Mouse (Mus musculus) right cerebral cortex, postnatal 25 days (tissue): Measurements from ENCODE around the gene Zfp689.
"Not testable (repeated sequence)": the region's sequence is repeated elsewhere in the genome, so short reads cannot be mapped to it uniquely, and the experiment has no call there.

ENCODE experiments used
- DNase-seq: peaks from one replicate; pipeline ENCODE4 v3.0.0; 2022

Zfp689 gene

DNA sequence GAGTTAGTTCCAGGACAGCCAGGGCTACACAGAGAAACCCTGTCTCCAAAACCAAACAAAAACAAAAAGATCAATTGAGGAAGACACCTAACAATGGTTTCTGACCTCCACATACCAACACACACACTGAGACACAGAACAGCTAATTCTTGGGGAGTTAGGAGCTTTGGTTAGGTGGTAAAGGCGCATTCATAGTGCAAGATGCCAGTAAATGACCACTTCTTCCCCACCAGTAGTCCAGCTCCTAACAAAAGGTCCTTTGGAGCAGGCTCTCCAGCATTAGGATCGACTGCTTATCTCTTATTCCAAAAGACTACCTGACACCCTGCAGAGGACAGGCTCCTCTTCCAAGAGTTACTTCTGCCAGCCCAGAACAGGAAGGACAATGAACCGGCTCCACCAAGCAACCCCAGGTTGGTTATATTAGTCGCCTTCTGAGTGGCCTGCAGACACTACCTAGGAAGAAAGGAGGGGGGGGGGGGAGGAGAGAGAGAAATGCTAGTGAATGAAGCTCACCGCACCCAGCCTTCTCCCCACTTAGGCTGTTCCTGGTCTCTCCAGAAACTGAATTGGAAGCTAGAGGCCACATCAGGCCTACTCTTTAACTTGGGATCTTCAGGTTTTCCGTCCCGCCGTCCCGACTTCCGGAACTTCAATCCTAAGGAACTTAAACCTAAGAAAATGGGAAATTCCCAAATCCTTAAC is 21.2 kb upstream of the Zfp689 start:
- no peak for DNase-seq

DNA sequence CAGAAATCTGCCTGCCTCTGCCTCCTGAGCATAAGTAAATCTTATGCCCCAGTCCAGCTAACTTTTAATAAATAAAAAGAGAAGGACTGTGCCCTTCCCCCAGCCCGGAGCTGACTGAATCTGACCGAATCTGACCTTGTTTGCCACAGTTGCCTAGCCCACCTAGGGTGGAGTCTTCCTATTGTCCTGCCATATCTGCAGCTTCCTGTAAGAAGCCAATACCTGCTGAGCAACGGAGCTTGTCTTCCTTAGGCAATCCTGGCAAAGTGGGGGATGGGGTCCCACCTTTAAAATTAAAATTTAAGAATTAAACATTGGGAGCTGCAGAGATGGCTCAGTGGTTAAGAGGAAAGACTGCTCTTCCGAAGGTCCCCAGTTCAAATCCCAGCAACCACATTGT is 17.6 kb upstream of the Zfp689 start:
- DNase-seq: no peak

DNA sequence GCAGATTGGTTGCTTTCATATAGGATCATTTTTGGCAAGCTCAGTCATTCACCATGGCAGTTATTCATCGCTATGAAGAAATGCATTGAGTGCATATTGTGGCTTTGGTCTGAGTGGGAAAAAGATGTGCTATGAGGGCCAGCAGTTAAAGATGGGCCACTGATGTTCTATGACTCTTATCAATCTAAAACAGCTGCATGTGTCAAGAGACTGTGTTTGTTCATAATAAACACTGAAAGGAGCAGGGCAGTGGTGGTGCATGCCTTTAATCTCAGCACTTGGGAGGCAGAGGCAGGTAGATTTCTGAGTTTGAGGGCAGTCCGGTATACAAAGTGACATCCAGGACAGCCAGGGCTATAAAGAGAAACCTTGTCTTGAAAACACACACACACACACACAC is 16.7 kb upstream of the Zfp689 start:
- DNase-seq: not testable (repeated sequence)

DNA sequence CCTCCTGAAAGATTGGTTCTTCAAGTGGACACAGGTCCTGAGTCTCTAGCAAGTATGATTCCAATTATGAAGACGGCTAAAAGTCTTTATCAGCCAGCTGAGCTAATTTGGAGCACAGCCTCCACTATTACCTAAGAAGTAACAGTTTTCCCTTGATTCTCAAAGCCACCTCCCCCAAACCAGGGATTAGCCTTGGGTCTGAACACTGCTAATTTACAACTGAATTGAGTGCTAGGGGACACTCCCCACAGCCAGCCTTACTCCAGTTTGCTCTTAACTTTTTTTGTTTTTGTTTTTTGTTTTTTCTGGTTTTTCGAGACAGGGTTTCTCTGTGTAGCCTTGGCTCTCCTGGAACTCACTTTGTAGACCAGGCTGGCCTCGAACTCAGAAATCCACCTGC is 16.2 kb upstream of the Zfp689 start:
- DNase-seq: no peak

DNA sequence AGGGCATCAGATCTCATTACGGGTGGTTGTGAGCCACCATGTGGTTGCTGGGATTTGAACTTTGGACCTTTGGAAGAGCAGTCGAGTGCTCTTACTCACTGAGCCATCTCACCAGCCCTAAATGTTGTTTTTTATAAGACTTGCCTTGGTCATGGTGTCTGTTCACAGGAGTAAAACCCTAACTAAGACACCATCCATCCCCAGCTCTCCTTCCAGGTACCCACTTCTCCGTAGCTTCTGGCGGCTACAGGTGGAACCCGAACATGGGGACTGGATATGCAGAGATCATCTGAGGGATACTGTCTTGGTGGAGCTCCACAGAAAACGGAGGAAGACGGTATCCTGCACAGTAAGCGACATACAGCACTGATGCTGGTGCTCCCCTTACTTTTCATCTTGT is 10.4 kb upstream of the Zfp689 start, which contains the start of gene Prr14:
TSS of gene Prr14 (plus strand) at position 301 of the 400 bp plus-strand sequence.
- DNase-seq: not testable (repeated sequence)

DNA sequence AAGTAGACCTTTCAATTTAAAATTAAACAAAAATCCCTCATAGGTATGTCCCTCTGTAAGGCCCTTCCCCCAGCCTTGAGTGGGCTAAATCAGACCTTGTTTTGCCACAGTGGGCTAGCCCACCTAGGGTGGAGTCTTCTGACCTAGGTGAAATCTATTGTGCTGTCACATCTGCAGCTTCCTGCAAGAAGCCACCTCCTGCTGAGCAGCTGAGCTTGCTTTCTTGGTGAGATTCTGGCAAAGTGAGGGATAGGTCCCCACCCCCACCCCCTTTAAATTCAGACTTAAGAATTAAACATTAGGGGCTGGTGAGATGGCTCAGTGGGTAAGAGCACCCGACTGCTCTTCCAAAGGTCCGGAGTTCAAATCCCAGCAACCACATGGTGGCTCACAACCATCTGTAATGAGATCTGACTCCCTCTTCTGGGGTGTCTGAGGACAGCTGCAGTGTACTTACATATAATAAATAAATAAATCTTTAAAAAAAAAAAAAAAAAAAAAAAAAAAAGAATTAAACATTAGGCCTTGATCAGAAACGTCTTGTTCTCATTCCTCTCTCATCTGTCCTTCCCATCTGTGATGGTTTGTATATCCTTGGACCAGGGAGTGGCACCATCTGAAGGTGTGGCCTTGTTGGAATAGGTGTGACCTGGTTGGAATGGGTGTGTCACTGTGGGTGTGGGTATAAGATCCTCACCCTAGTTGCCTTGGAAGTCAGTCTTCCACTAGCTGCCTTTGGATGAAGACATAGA is 9.6 kb upstream of the Zfp689 start:
- DNase-seq: not testable (repeated sequence)

DNA sequence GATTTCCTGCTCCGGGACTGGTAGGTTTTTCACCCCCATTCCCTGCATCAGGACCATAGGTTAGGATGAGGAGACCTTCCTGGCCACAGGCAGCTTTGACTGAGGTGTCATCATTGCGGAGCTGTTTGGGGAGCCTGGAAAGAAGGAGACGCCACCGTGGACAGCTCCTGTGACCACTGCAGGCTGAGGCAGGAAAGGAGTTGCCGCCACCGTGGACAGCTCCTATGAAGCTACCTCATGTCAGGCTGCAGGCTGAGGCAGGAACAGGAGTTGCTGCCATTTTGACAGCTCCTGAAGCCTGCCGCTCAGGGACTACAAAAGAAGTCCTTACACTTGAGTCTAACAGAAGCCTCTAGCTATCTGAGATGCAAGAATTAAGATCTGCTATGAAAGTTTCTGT is 5.9 kb upstream of the Zfp689 start:
- no peak for DNase-seq

DNA sequence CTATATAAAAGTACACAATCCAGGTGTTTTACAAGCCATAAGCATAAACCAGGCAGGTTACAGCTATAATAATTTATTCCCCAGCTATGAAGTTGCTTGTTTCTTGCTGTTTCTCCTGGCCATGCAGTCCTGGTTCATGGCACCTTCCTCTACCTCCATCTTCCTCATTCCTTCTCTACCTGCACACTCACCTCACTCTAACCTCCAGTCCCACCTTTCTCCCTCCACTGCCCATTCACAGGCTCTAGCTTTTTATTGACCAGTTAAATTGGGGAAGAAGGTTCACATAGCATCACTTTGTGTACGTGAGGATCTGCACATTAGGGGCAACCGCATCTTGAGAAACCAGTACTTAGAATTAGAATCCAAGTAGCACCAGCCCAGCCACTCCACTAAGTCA is 4.1 kb upstream of the Zfp689 start:
- DNase-seq: no peak

DNA sequence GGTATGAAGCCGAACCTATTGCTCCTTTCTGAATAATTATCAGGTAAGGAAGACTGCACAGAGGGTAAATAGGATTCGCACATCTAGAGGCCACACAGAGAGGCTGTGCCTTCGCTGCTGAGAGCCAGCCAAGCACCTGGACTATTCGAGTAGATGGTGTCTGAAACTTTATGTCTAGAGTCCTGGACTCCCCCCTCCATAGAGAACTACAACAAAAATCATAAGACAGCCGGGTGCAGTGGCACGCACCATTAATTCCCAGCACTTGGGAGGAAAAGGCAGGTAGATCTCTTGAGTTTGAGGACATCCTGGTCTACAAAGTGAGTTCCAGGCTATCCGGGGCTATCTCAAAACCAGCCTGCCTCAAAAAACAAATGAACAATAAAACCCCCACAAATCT is 1.0 kb upstream of the Zfp689 start:
- DNase-seq: no peak

DNA sequence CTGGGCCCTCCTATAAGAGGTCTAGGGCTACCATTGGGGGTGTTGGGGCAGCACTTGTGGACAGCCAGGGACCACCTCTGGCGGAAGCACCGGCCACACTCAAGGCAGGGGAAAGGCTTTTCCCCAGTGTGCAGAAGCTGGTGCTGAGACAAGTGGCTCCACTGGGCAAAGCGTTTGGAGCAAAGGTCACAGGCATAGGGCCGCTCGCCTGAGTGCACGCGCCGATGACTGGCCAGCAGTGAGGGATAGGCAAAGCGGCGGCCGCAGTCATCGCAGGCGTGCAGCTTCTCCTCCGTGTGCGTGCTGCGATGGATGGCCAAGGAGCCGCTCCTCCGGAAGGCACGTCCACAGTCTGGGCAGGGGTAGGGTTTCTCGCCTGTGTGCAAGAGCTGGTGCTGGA is 5.0 kb downstream of the Zfp689 start:
- no peak for DNase-seq

DNA sequence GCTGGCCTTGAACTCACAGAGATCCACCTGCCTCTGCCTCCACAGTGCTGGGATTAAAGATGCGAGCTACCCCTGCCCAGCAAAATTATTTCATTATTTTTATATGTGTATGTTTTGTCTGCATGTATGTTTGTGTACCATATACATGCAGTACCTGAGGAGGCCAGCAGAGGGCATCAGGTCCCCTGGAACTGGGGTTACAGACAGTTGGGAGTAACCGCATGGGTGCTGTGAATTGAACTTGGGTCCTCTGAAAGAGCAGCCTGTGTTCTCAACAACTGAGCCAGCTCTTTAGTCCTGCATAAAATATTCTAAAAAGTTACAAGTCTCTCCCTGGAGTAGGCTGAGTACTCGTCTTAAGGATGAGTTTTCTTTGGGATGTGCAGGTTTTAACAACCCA is 11.2 kb downstream of the Zfp689 start:
- no peak for DNase-seq

DNA sequence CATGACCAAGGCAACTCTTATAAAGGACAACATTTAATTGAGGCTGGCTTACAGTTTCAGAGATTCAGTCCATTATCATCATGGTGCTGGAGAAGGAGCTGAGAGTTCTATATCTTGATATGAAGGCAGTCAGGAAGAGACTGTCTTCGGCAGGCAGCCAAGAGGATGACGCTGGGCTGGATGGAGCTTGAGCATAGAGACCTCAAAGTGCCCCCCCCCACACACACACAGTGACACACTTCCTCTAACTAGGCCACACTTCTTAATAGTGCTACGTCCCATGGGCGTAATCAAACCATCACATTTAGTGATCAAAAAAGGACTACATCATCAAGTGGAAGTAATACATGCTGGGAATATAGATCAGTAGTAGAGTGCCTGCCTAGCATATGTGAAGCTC is 13.8 kb downstream of the Zfp689 start:
- DNase-seq: no peak

DNA sequence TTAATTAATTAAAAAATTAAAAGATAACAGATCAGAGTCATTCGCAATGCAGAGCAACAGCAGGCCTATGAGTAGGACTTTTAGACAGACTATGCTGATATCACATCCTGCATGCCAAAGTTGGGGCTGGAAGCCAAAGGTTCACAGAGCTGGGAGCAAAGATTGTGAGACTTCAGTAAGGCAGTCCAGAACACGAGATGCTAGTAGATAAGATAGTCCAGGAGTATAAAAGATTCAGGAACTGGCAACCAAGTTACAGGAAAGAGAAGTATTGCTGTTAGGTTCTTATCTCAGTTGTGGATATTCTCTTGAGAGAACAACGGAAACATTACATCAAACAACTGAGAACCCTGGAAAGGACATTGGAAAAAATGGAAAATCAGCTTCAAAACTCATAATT is 22.6 kb downstream of the Zfp689 start:
- DNase-seq: no peak

DNA sequence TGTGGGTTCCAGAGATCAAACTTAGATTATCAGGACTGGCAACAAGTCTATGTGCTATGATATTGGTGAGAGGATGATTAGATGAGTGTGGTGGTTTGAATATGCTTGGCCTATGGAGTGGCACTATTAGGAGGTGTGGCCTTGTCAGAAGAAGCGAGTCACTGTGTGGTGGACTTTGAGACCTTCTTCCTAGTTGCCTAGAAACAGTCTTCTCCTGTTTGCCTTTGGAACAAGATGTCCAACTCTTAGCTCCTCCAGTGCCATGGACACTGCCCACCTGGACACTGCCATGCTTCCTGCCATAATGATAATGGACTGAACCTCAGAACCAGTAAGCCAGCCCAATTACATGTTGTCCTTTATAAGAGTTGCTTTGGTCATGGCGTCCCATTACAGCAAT is 23.0 kb downstream of the Zfp689 start:
- DNase-seq: no peak

DNA sequence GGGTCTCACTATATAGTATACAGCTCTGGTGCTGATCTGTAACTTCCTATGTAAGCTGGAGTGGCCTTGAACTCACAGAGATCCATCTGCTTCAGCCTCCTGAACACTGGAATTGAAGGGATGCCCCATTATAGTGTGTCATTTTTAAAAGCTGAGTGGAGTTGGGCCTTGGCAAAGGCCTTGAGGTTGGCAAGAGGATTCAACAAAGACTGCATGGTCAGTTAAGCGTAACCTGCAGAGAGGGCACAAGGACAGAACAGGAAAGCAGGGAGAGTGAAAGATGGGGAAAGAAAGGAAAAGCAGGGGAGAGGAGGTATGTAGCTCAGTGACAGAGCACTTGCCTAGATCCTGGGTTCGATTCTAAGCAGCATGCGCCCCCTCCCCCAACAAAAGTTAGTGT is 23.7 kb downstream of the Zfp689 start:
- DNase-seq: no peak

DNA sequence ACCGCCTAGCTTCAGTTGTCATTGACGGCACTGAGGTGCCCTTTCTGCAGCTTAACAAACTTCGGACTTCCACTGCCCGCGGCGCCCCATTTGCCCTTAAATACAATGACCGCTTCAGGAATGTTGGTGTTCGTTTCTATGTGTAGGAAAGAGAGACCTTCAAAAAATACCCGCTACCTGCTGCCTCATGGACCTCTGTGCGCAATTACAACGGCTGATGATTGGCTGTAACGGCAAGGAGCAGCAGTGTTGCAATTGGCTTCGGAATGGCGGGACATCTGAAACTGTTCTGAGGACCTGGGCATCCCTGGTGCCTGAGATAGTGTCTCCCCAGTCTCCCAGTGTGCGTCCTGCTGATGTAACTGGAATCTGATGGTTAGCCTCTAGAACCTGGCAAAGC is 26.7 kb downstream of the Zfp689 start:
- peak; percentile 38 for DNase-seq

DNA sequence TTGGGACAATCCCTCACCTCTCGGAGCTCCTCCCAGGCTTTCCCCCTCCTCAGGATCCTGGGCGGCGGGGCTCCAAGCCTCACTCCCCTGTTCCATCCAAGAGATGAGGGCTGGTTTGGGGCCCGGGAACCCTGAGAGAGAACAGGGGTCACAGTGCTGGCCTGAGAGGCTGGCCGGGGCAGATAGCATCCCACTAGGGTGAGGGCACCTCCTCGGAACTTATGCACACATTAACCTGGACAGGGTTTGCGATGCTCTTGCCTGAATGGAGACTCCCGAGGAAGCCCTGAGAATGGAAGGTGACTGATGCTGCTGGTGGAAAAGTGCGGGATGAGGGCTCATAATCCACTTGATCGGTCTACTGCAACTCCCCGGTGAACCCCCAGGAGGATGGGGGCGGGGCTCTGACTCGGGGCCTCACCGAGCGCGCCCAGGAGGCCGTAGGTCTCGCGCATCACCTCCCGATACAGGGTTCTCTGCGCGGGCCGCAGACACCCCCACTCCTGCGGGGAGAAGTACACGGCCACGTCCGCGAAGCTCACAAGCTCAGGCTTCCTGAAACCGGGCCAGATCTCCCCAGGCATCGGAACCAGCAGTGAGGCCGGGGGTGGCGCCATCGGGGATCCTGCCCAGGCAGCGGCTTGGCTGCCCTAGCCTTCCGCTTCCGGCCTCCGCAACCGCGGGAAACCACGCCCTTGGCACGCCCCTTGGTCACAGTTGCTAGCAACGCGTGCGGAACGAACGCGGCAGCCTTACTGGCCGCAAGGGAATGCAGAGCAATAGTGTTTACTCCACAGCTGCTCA is 27.4 kb downstream of the Zfp689 start, which contains the start of gene Zfp688:
TSS of gene Zfp688 (minus strand) at position 681 of the 804 bp plus-strand sequence.
- DNase-seq: peak; percentile 92

DNA sequence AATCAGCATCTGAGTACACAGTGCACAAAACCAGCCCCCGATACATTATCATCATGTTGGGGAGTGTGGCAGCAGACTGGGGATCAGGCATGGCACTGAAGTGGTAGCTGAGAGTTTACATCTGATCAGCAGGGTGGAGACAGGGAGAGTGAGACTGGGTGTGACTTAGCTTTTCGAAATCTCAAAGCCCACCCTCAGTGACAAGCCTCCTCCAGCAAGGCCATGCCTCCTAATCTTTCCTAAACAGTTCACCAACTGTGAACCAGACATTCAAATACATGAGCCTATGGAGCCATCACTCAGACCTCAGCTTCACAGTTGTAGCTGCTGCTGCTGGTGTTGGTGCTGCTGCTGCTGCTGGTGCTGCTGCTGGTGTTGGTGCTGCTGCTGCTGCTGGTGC is 37.5 kb downstream of the Zfp689 start:
- DNase-seq: no peak

DNA sequence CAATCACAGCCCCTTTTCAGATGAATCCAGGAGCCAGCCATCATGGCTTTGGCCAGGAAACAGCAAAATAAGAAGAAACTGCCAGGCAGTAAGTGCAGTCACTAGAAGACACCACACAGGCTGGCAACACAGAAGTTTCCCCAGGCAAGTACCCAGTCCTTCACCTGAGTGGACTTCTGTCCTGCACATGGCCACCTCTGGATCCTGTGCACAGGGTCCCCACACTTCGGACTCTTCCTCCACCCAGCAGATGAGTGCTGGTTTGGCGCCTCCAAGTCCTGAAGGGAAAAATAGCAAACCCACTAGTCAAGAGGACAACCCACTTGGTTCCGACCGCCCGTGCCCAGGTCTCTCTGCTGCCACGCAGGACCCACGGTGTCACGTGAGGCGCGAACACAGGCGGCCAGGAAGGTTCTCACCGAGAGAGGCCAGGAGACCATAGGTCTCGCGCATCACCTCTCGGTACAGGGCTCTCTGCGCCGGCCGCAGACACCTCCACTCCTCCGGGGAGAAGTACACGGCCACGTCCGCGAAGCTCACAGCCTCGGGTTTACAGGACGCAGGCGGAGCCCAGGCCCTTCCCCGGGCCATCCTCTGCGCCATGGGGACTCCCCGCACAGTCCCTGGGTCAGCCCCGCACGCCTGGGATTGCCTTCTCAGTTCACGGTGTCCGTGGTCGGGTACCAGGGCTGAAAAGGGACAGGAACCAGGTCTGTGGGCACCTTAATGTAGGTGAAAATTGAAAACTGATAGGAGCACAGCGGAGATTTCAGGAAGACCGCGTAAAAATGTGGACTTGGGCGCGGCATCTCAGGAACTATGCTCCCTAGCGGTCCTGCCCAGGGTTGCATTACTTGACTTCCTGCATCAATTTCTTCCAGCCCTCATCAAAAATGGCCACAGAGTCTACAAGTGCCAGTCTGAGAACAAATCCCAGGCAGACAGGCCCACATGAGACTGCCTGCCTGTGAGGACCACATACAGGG is 42.7 kb downstream of the Zfp689 start, which contains the start of gene Zfp764:
TSS of gene Zfp764 (minus strand) at position 821 of the 986 bp plus-strand sequence.
- peak; percentile 74 for DNase-seq

DNA sequence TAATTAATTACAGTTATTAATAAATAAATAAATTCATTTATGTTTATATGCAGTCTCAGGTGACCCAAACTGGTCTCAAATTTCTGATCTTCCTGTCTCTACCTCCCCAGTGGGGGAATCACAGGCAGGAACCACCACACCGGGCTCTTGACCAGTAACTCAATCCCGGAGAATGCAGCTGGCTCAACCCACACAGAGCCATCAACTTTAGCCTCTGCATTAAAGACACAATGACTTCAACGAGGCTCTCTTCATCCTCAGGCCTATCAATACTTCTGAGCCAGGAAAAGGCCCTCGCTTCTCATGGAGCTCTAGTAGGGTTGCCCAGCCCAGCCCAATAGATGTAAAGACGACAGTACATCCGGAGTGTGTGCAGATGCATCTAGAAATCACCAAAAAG is 44.9 kb downstream of the Zfp689 start:
- DNase-seq: not testable (repeated sequence)

DNA sequence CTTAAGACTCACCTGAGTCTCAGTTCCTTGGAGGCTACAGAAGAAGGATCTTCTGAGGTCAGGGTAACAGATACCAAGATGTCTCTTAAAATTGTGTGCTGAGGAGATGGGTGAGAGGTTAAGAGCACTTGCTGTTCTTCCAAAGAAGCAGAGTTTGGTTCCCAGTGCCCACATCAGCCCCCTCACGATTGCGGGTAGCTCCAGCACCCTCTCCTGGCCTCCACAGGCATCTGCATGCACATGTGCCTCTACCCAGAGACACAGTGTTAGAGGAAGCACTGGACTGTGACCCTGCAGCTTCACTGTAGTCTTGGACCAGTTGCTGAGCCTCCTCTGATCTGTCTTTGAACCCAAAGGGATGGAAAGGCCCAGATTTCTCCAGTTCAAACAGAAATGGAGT is 46.0 kb downstream of the Zfp689 start:
- no peak for DNase-seq

DNA sequence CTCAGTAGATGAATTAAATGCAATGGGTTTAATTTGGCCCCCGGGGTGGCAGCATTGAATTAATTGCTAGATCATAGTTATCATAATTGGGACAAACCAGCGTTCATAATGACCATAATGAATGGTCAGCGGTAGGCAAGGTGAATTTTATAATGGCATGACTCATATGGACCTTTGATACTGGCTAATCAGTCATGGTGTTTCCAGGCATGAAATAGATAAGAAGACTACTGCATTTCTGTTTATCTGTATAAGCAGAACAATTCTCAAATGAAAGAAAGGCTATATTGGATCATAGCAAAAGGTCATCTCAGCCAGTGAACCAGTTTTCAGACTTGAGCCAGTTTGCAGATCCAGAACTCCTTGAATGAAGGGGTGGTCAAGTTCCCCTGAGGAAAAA is 48.6 kb downstream of the Zfp689 start:
- DNase-seq: no peak
